Comparison of ENCODE assay signal across 17 mouse cellular contexts in the genomic region with DNA sequence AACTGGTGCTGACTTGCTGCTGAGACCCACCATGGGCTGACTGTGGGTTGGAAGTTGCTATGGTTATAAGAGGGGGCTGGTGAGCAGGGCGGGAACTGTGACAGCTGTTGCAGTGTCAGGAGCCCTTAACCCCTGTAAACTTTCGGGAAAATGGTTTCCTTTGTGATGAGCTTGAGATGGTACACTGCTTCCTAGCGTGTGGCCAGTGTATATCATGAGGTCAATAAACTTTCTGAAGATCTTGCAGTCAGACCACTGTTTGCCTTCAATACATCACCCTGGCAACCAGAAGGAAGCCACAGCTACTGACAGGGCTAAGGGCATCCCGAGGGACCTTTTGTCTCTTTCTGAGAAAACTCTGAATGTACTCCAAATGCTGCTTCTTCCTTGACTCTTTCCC.
DNase-seq lines count a peak whose midpoint lies in the region; ATAC-seq and TF ChIP-seq lines count a peak whose summit lies in the region.
"Had no signal": no experiment of that assay in that cellular context is flagged by ENCODE, and none has a peak within 500 bp of the region (broad histone marks: within the 10 kb centered on the region; RNA-seq: fewer than 3 reads in every experiment).

No protein-coding gene starts in this region.

- 40% methylated on average over 4 of the region's 4 CpGs for WGBS in kidney, embryonic 15.5 days
- WGBS in hindbrain, embryonic 14.5 days, result 5% methylated on average over 4 of the region's 4 CpGs
- WGBS in midbrain, embryonic 16.5 days, result 9% methylated on average over 4 of the region's 4 CpGs
- 85% methylated on average over 4 of the region's 4 CpGs for WGBS in thymus, adult 2 months

- no peak overlapping the region for H3K4me3 ChIP-seq in kidney, embryonic 15.5 days (replicated peaks)
- H3K4me3 ChIP-seq in hindbrain, embryonic 14.5 days (replicated peaks; ENCODE audit: low read length), result no peak overlapping the region
- H3K4me3 ChIP-seq in midbrain, embryonic 16.5 days (ENCODE audit: low read depth, low read length), result no peak overlapping the region
- no peak overlapping the region for H3K4me3 ChIP-seq in thymus, adult 2 months (ENCODE audit: control insufficient read depth, insufficient read depth, low read length)
- H3K4me3 ChIP-seq: embryonic facial prominence, embryonic 15.5 days had no signal

- no peak overlapping the region for H3K9ac ChIP-seq in kidney, embryonic 15.5 days
- H3K9ac ChIP-seq in hindbrain, embryonic 14.5 days, result no peak overlapping the region
- H3K9ac ChIP-seq in midbrain, embryonic 16.5 days (ENCODE audit: low read depth, low read length), result no peak overlapping the region
- H3K9ac ChIP-seq: embryonic facial prominence, embryonic 15.5 days had no signal

- TF ChIP-seq CTCF in thymus, adult 2 months (IDR thresholded peaks at IDR 0.05; ENCODE audit: borderline replicate concordance, control insufficient read depth, extremely low read depth, insufficient read depth, low read length, poor library complexity), result no peak

- no peaks in the 10 kb centered on the region for H3K9me3 ChIP-seq in kidney, embryonic 15.5 days (replicated peaks)
- no peaks in the 10 kb centered on the region for H3K9me3 ChIP-seq in hindbrain, embryonic 14.5 days (ENCODE audit: control insufficient read depth, low read length)
- H3K9me3 ChIP-seq in midbrain, embryonic 16.5 days (replicated peaks; ENCODE audit: control insufficient read depth, low read length, poor library complexity, severe bottlenecking), result no peaks in the 10 kb centered on the region
- H3K9me3 ChIP-seq: embryonic facial prominence, embryonic 15.5 days had no signal

- DNase-seq in kidney, adult 8-10 months, result no peak
- peak; percentile 80 for DNase-seq in embryo, embryonic 10 days (ENCODE audit: low spot score)
- DNase-seq in hindbrain, embryonic 14.5 days (ENCODE audit: low spot score), result no peak
- DNase-seq in MN1 (ENCODE audit: low spot score), result no peak
- DNase-seq in thymus, adult 2 months, result no peak
- no peak for DNase-seq in kidney, adult 18-20 months
- DNase-seq: cerebellum, postnatal 25 days; heart, adult 11 months; lung, postnatal 14 days; right cerebral cortex, postnatal 14 days; thymus, postnatal 25 days had no signal

- no peaks in the 10 kb centered on the region for H3K4me1 ChIP-seq in kidney, embryonic 15.5 days
- H3K4me1 ChIP-seq in hindbrain, embryonic 14.5 days (replicated peaks; ENCODE audit: control insufficient read depth, insufficient read depth, low read length), result peaks cover 6% of the 10 kb centered on the region; the same call in 1 of the 2 replicates
- no peaks in the 10 kb centered on the region for H3K4me1 ChIP-seq in midbrain, embryonic 16.5 days (ENCODE audit: control insufficient read depth, insufficient read depth, low read length)
- no peaks in the 10 kb centered on the region for H3K4me1 ChIP-seq in thymus, adult 2 months (replicated peaks; ENCODE audit: control insufficient read depth, insufficient read depth, low read length)

- H3K27ac ChIP-seq in kidney, embryonic 15.5 days, result no peak overlapping the region
- H3K27ac ChIP-seq in hindbrain, embryonic 14.5 days, result no peak overlapping the region
- no peak overlapping the region for H3K27ac ChIP-seq in midbrain, embryonic 16.5 days (ENCODE audit: low read length)
- no peak overlapping the region for H3K27ac ChIP-seq in thymus, adult 2 months (ENCODE audit: control insufficient read depth, insufficient read depth, low read length)
- H3K27ac ChIP-seq: embryonic facial prominence, embryonic 15.5 days; stomach, postnatal 0 days had no signal

- H3K36me3 ChIP-seq in kidney, embryonic 15.5 days, result no peaks in the 10 kb centered on the region
- H3K36me3 ChIP-seq in hindbrain, embryonic 14.5 days (replicated peaks; ENCODE audit: control insufficient read depth, insufficient read depth), result no peaks in the 10 kb centered on the region
- no peaks in the 10 kb centered on the region for H3K36me3 ChIP-seq in midbrain, embryonic 16.5 days (ENCODE audit: control insufficient read depth, insufficient read depth, low read length)
- no peaks in the 10 kb centered on the region for H3K36me3 ChIP-seq in thymus, adult 2 months (ENCODE audit: control insufficient read depth, insufficient read depth, low read length)
- H3K36me3 ChIP-seq: embryonic facial prominence, embryonic 15.5 days had no signal

- H3K27me3 ChIP-seq in kidney, embryonic 15.5 days, result no peaks in the 10 kb centered on the region
- no peaks in the 10 kb centered on the region for H3K27me3 ChIP-seq in hindbrain, embryonic 14.5 days (ENCODE audit: control insufficient read depth, insufficient read depth, low read length)
- no peaks in the 10 kb centered on the region for H3K27me3 ChIP-seq in midbrain, embryonic 16.5 days (ENCODE audit: control insufficient read depth, insufficient read depth, low read depth, low read length)
- no peaks in the 10 kb centered on the region for H3K27me3 ChIP-seq in thymus, adult 2 months (ENCODE audit: control insufficient read depth, insufficient read depth, low read length)
- H3K27me3 ChIP-seq: embryonic facial prominence, embryonic 15.5 days had no signal

- TF ChIP-seq POLR2A in thymus, adult 2 months (IDR thresholded peaks at IDR 0.05; ENCODE audit: control insufficient read depth, extremely low read depth, insufficient read depth, low read length, poor library complexity), result no peak

- H3K4me2 ChIP-seq in kidney, embryonic 15.5 days, result no peak overlapping the region
- no peak overlapping the region for H3K4me2 ChIP-seq in hindbrain, embryonic 14.5 days (replicated peaks)
- no peak overlapping the region for H3K4me2 ChIP-seq in midbrain, embryonic 16.5 days (ENCODE audit: low read length)
- H3K4me2 ChIP-seq: embryonic facial prominence, embryonic 15.5 days; liver, embryonic 11.5 days had no signal

- 0 out of 2 replicates have a peak, but pooled peaks have one; percentile 43 for ATAC-seq in kidney, embryonic 15.5 days (replicated peaks; ENCODE audit: low FRiP score)
- ATAC-seq in hindbrain, embryonic 14.5 days (ENCODE audit: low FRiP score), result peak; percentile 51; the same call in 1 of the 2 replicates
- ATAC-seq in midbrain, embryonic 16.5 days, result peak; percentile 42; the same call in 1 of the 2 replicates
- ATAC-seq: Patski had no signal
